In genomic region chr2:120154361-120154894, GRCm38 (mm10) we compare ENCODE assay signal across 8 mouse cellular contexts. TPM values are rescaled to one million over a fixed set of nuclear protein-coding genes. Genes with fewer than 3 reads are reported as not detected.
DNase-seq lines count a peak whose midpoint lies in the region; ATAC-seq lines count a peak whose summit lies in the region.

Gene Ehd4, minus strand, starts transcription at chr2:120154606.

- H3K27ac ChIP-seq in brown adipose tissue, adult 24 weeks (replicated peaks; ENCODE audit: low read depth, low read length), result peak within 1 kb of the TSS; percentile 40
- peak within 1 kb of the TSS; percentile 87 for H3K27ac ChIP-seq in heart, embryonic 13.5 days (replicated peaks)
- peak within 1 kb of the TSS; percentile 89 for H3K27ac ChIP-seq in liver, embryonic 12.5 days
- H3K27ac ChIP-seq in stomach, embryonic 15.5 days, result peak within 1 kb of the TSS; percentile 81

- peak within 1 kb of the TSS; percentile 81 for H3K4me3 ChIP-seq in brown adipose tissue, adult 24 weeks (ENCODE audit: insufficient read depth, low read depth, low read length)
- H3K4me3 ChIP-seq in heart, embryonic 13.5 days, result peak within 1 kb of the TSS; percentile 96
- H3K4me3 ChIP-seq in liver, embryonic 12.5 days, result peak within 1 kb of the TSS; percentile 78
- H3K4me3 ChIP-seq in stomach, embryonic 15.5 days (replicated peaks), result peak within 1 kb of the TSS; percentile 77

- ATAC-seq in heart, embryonic 13.5 days (ENCODE audit: extremely low read depth, insufficient number of reproducible peaks, low FRiP score, low TSS enrichment), result peak; percentile 96
- peak; percentile 100 for ATAC-seq in liver, embryonic 12.5 days
- peak; percentile 96 for ATAC-seq in stomach, embryonic 15.5 days (ENCODE audit: insufficient read depth, low FRiP score, low read depth)

- H3K4me2 ChIP-seq in heart, embryonic 13.5 days, result peak within 1 kb of the TSS; percentile 97
- peak within 1 kb of the TSS; percentile 84 for H3K4me2 ChIP-seq in liver, embryonic 12.5 days
- H3K4me2 ChIP-seq in stomach, embryonic 15.5 days, result peak within 1 kb of the TSS; percentile 99

- H3K4me1 ChIP-seq in brown adipose tissue, adult 24 weeks (ENCODE audit: control insufficient read depth, insufficient read depth, insufficient read length, low read length), result no peaks in the 10 kb centered on the region
- H3K4me1 ChIP-seq in heart, embryonic 13.5 days, result peaks cover 39% of the 10 kb centered on the region
- H3K4me1 ChIP-seq in liver, embryonic 12.5 days, result peaks cover 26% of the 10 kb centered on the region
- no peaks in the 10 kb centered on the region for H3K4me1 ChIP-seq in stomach, embryonic 15.5 days

- H3K9ac ChIP-seq in heart, embryonic 13.5 days, result peak within 1 kb of the TSS; percentile 97
- peak within 1 kb of the TSS; percentile 81 for H3K9ac ChIP-seq in liver, embryonic 12.5 days
- H3K9ac ChIP-seq in stomach, embryonic 15.5 days, result peak within 1 kb of the TSS; percentile 61; the same call in 1 of the 2 replicates

- WGBS in heart, embryonic 13.5 days, result under 1% methylated on average over 53 of the region's 53 CpGs
- under 1% methylated on average over 53 of the region's 53 CpGs for WGBS in liver, embryonic 12.5 days (ENCODE audit: insufficient replicate concordance)
- under 1% methylated on average over 53 of the region's 53 CpGs for WGBS in stomach, embryonic 15.5 days

- peaks cover 4% of the 10 kb centered on the region; the same call in 1 of the 2 replicates for H3K9me3 ChIP-seq in heart, embryonic 13.5 days
- no peaks in the 10 kb centered on the region for H3K9me3 ChIP-seq in liver, embryonic 12.5 days (replicated peaks)
- H3K9me3 ChIP-seq in stomach, embryonic 15.5 days, result no peaks in the 10 kb centered on the region

- H3K27me3 ChIP-seq in heart, embryonic 13.5 days (replicated peaks), result no peaks in the 10 kb centered on the region
- no peaks in the 10 kb centered on the region for H3K27me3 ChIP-seq in liver, embryonic 12.5 days (replicated peaks)
- H3K27me3 ChIP-seq in stomach, embryonic 15.5 days (replicated peaks), result no peaks in the 10 kb centered on the region

- DNase-seq in CD4-positive, CD25-positive, alpha-beta regulatory T cell, adult 2 months (ENCODE audit: low read depth, low spot score), result peak; percentile 99
- peak; percentile 80 for DNase-seq in fat pad, adult 2 months (ENCODE audit: extremely low read depth, low read depth, low spot score)
- DNase-seq in kidney, postnatal 10 days, result peak; percentile 100
- DNase-seq in natural killer cell, adult 2 months (ENCODE audit: low spot score in 2 of 2), result peak; percentile 98

- H3K36me3 ChIP-seq in heart, embryonic 13.5 days, result peaks cover 11% of the 10 kb centered on the region
- H3K36me3 ChIP-seq in liver, embryonic 12.5 days, result peaks cover 6% of the 10 kb centered on the region
- no peaks in the 10 kb centered on the region for H3K36me3 ChIP-seq in stomach, embryonic 15.5 days

RNA-seq across cellular contexts. Expression of gene Ehd4, which starts in this region (rescaled TPM):
- 10.6 and 11.7 TPM in 2 replicates for polyA plus RNA-seq in brown adipose tissue, adult 24 weeks (2012; ENCODE audit: insufficient read depth, insufficient read length, missing spikeins)
- polyA plus RNA-seq in heart, embryonic 13.5 days (2015; fragmentation: Nextera tagmentation; extraction: Ambion mirVana), result 164 and 183 TPM in 2 replicates
- polyA plus RNA-seq in liver, embryonic 12.5 days (2016; fragmentation: Nextera tagmentation; extraction: Ambion mirVana), result 27.2 and 28.7 TPM in 2 replicates
- polyA plus RNA-seq in stomach, embryonic 15.5 days (2015; fragmentation: Nextera tagmentation; extraction: Ambion mirVana), result 43.4 and 56.0 TPM in 2 replicates

Comparison
In these comparisons a context has a peak if more than half of its experiments do, and no peak if none do; other contexts are left out.
1. Peak in every context shown above with its lines: DNase-seq, ATAC-seq, H3K4me3 ChIP-seq and H3K27ac ChIP-seq.